Comparison of ENCODE assay signal across 23 mouse cellular contexts in genomic region chr2:125563884-125564283, GRCm38 (mm10). TPM values are rescaled to one million over a fixed set of nuclear protein-coding genes. Genes with fewer than 3 reads are reported as not detected.
DNase-seq lines count a peak whose midpoint lies in the region; TF ChIP-seq lines count a peak whose summit lies in the region.
"Had no signal": no experiment of that assay in that cellular context is flagged by ENCODE, and none has a peak within 500 bp of the region (broad histone marks: within the 10 kb centered on the region; RNA-seq: fewer than 3 reads in every experiment).

No protein-coding gene starts in this region.

- no peak for TF ChIP-seq POLR2A in brain, embryonic 14.5 days (IDR thresholded peaks at IDR 0.05; ENCODE audit: borderline replicate concordance, extremely low read depth, insufficient read depth, insufficient read length, poor library complexity, severe bottlenecking)

- no peak for TF ChIP-seq CTCF in brain, embryonic 14.5 days (IDR thresholded peaks at IDR 0.05; ENCODE audit: borderline replicate concordance, extremely low read depth, insufficient read depth, insufficient read length)

- DNase-seq in frontal cortex, adult 2 months (ENCODE audit: extremely low spot score in 1 of 2, low spot score in 1 of 2) = peak; percentile 8 to 36
- DNase-seq in frontal cortex, postnatal 10 days (ENCODE audit: low spot score in 2 of 2) = no peak
- peak; percentile 3 to 9 for DNase-seq in left cerebral cortex, adult 9 months (ENCODE audit: low spot score in 2 of 2)
- DNase-seq in left cerebral cortex, adult 18-20 months (ENCODE audit: low spot score in 2 of 2) = no peak
- peak; percentile 60 for DNase-seq in brain, adult 2 months (ENCODE audit: low read depth, low spot score)
- DNase-seq in brain, embryonic 14.5 days (ENCODE audit: low read depth) = peak; percentile 11
- no peak for DNase-seq in gastrocnemius, postnatal 25 days
- DNase-seq: adrenal gland, adult 2 months; cerebellum, postnatal 36 days; embryo, embryonic 11 days; gastrocnemius, adult 2 months; kidney, adult 11 months; kidney, postnatal 4 days; layer of hippocampus, adult 9-11 months; lung, postnatal 4 days; spleen, adult 18-20 months had no signal

RNA-seq across cellular contexts. Expression of gene Fbn1, which starts 56.1 kb away (rescaled TPM):
- 1.6 and 1.7 TPM in 2 replicates for polyA plus RNA-seq in frontal cortex, adult 2 months (2012; rRNA removed)
- total RNA-seq in left cerebral cortex, adult 18-20 months (2021) = 1 to 10 TPM; 4.5 to 5.0 TPM
- polyA plus RNA-seq in brain, embryonic 14.5 days (2012; rRNA removed) = 3.1 and 6.9 TPM in 2 replicates
- total RNA-seq in gastrocnemius, postnatal 25 days (2021) = 10 to 100 TPM; 86.1 to 99.8 TPM
- total RNA-seq: megakaryocyte-erythroid progenitor cell, adult 5-6 weeks; MEL had no signal
- polyA plus RNA-seq: erythroblast, embryonic 14.5 days had no signal

RNA-seq across cellular contexts. Expression of gene Gm9913, which starts 59.0 kb away (rescaled TPM):
- polyA plus RNA-seq in frontal cortex, adult 2 months (2012; rRNA removed) = 0.04 and 0.13 TPM in 2 replicates
- total RNA-seq in left cerebral cortex, adult 18-20 months (2021) = under 1 TPM; 0.12 to 0.16 TPM
- polyA plus RNA-seq in brain, embryonic 14.5 days (2012; rRNA removed) = 0.09 and 0.10 TPM in 2 replicates
- under 1 TPM; 0.08 to 0.15 TPM for total RNA-seq in gastrocnemius, postnatal 25 days (2021)
- total RNA-seq: adrenal gland, adult 2 months; hematopoietic stem cell, adult 5-6 weeks; megakaryocyte-erythroid progenitor cell, adult 5-6 weeks; MEL had no signal
- polyA plus RNA-seq: adrenal gland, adult 2 months; erythroblast, embryonic 14.5 days; forebrain, embryonic 13.5 days; liver, embryonic 14.5 days; neural tube, embryonic 13.5 days had no signal

Comparison
In these comparisons a context has a peak if more than half of its experiments do, and no peak if none do; other contexts are left out.
1. DNase-seq: peak in frontal cortex, adult 2 months (2 of 2), left cerebral cortex, adult 9 months (2 of 2), brain, adult 2 months (single experiment) and brain, embryonic 14.5 days (single experiment); none in frontal cortex, postnatal 10 days (0 of 2), left cerebral cortex, adult 18-20 months (0 of 2) and gastrocnemius, postnatal 25 days (single experiment).
2. RNA of gene Fbn1, which starts 56.1 kb away (total RNA-seq): 86.1 to 99.8 TPM in gastrocnemius, postnatal 25 days; 4.5 to 5.0 TPM in left cerebral cortex, adult 18-20 months; every median in the first group is over 10 times any median in the second.